Mouse (Mus musculus) monocyte, adult 2 months (primary cell): ENCODE measurements around the gene Orai1.

Experiments used
- DNase-seq, 2 experiments: peaks; one replicate each; pipeline ENCODE4 v3.0.0; 2022; ENCODE audit warnings: low spot score in 2 of 2, low read depth in 1 of 2

The Orai1 gene

GRCm38 (mm10) chr5:123031312-123031711 lies 16.4 kb downstream of the Orai1 start:
- no peak for DNase-seq

DNA sequence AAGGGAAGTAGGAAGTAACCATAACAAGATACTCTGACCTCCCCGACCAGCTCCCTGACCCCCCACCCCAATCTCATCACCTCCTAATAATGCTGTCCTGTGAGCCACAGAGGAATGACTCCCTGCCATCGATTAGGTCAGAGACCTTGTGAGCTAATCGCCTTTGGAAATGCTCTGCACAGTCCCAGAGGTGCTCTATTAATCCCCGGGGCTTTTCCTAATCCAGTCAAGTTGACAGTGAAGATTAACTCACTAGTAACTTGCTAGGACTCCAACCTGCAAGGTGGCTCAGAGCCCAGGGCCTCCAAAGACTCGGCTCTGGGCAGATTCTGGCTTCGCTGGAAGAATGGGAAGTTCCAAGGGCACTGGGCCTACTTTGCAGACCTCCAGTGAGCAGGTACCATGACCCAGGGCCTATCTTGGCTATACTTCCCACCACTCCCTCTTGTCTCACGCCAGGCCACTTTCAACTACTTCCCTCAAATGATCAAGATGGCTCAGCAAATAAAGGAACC lies 18.8 kb downstream of the Orai1 start:
- no peak for DNase-seq

GRCm38 (mm10) chr5:123035089-123035488 lies 20.2 kb downstream of the Orai1 start:
- DNase-seq, result no peak

- no peak for DNase-seq
These were observed 20.7 kb downstream of the Orai1 start for GRCm38 (mm10) chr5:123035564-123035963.

DNA sequence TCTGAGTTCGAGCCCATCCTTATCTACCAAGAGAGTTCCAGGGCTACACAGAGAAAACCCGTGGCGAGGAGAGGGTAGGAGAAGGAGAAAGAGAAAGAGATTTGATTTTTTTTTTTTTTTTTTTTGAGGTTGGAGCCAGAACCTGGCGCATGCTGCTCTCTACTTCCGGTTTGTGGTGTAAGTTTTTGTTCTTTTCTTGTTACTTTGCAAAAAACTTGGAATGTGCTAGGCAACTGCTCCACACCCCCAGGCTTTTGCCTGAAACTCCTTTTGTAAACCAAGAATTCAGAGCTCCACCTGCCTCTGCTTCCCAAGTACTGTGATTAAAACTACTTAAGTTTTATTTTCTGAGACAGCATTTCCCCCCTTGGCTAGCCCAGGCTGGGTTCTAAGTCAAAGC lies 23.2 kb downstream of the Orai1 start:
- no peak for DNase-seq

- DNase-seq, result peak; percentile 54 to 75
These were observed 24.4 kb downstream of the Orai1 start for GRCm38 (mm10) chr5:123039120-123039752.

GRCm38 (mm10) chr5:123040796-123041195 lies 25.9 kb downstream of the Orai1 start:
- DNase-seq, result no peak

GRCm38 (mm10) chr5:123043856-123044255 lies 29.0 kb downstream of the Orai1 start:
- DNase-seq, result no peak

GRCm38 (mm10) chr5:123045561-123046295 lies 30.9 kb downstream of the Orai1 start:
- DNase-seq, result no peak

- DNase-seq, result no peak
These were observed 32.0 kb downstream of the Orai1 start, which contains the start of gene Morn3 for GRCm38 (mm10) chr5:123046916-123047315. Gene Morn3 (minus strand): TSS chr5:123047016.

DNA sequence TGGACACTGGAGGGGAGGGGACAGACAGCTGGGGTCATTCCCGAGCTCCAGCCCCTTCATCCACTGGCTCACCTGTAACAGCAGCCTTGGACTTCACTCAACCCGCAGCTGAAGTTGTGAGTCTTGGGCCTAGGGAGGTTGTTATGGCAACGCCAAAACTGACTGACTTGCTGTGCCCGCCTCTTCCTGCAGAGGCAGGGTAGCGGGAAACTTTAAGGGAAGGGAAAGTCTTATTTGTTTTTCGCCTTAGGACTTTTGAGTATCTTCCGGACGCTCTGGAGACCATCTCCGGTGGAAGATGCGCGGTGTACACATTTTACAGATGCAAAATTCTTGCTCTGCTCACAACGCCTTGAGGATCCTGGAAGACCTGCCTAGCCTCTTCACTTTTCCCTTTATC lies 34.4 kb downstream of the Orai1 start:
- DNase-seq, result no peak

DNA sequence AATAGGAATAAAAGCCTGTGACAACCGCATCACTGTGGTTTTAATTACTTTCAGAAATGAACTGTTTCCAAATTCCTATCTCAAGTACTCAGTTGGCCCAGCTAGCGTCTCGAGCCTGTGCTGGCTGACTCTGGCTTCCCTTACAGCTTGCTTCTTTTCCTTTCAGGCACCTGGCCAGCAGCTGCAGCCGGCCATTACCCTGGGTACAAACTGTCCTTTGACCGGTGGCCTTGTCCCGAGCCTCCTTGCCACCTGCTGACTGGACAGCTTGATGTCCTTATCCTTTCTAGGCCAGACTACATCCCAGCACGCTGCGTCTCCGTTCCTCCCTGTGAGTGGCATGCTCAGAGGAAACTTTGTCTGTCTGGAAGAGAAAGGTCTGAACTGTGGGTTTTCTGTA lies 36.0 kb downstream of the Orai1 start:
- no peak for DNase-seq

DNA sequence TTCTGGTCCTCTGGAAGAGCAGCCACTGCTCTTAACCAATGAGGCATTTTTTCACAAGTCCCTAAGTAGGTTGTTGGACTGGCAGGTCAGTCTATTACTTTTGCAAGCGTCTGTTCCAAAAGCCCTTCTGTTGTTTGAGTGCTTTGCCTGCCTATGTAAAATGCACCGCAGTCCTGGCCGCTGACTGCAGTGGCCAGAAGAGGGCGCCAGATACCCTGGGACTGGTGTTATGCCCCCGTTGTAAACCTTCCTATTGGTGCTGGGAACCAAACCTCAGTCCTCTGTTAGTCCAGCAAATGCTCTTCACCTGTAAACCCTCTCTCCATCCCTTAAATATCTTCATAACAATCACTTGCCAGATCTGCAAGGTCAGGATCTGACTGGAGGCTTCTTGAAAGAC lies 36.9 kb downstream of the Orai1 start:
- no peak for DNase-seq

DNA sequence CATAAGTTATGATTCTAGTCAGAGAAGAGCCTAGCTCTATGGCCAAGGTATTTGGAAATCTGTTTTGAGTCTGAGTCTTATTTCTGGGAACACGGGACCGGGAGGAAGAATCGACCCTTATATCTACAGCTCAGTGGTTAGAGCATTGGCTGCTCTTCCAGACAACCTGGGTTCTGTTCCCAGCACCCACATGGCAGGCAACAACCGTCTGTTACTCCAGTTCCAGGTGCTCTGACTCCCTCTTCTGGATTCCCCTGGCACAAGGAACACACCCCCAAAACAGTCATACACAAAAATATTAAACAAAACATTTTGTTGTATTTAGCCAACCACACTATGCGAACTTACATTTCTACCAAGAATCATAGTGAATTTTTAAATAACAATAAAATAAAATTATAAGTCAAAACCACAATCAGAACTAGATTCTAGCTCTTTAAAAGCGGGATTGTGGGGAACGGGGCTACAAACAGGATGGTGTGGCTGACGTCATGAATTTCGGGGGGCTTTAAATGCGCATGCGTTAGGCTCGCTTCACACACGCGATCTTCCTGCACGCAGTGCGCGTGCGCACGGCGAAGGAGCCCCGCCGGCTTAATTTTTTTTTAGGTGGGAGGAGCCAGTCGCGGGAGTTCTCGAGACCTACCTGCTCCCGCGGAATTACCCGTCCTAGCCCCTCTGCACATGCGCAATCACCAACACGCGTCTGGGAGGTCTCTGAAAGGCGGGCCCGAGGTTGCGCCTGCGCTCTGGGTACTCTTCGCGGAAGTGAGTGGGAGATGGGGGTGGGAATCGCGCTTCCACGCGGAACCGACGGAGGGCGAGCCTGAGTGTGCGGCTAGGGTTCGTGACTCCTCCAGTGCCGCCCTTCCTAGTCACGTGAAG lies 42.7 kb downstream of the Orai1 start:
- DNase-seq, result peak; percentile 97 to 99

DNA sequence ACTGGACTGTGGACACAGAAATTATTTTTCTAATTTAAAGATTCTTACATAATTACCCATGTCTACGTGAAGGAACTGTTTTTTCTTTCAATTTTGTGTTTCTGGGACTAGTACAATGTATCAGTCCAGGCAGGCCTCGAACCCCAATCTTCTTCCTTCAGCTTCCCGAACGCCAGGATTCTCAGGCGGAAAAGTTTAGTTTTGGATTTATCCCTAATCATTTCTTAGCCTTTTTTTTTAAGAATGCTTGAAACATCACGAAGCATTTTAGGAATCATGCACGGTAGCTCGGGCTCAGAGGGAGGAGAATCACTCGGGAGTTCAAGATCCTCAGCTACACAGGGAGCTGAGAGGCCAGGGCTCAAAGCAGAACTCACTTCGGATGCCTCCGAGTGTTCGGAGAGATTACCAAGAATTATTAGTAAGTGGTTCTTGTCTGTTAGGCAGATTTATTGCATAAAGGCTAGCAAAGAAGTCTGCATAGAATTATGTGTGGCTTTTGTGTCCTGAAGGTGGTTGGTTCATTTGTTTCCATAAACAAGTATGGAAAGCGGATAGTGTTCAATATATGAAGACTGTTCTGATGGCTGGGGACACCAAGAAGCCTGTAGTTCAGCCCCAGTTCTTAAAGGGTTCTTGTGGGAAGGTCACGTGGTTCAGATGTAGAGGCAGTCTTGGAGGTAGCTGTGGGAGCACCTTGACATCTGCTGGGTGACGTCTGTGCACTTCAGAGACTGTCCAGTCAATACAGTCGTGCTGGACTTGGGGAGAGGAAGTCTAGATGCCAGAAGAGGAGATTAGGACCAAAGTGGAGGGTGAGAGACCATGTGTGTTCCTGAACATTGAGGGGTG lies 43.6 kb downstream of the Orai1 start:
- DNase-seq, result no peak

GRCm38 (mm10) chr5:123059757-123060520 lies 45.1 kb downstream of the Orai1 start:
- no peak for DNase-seq

DNA sequence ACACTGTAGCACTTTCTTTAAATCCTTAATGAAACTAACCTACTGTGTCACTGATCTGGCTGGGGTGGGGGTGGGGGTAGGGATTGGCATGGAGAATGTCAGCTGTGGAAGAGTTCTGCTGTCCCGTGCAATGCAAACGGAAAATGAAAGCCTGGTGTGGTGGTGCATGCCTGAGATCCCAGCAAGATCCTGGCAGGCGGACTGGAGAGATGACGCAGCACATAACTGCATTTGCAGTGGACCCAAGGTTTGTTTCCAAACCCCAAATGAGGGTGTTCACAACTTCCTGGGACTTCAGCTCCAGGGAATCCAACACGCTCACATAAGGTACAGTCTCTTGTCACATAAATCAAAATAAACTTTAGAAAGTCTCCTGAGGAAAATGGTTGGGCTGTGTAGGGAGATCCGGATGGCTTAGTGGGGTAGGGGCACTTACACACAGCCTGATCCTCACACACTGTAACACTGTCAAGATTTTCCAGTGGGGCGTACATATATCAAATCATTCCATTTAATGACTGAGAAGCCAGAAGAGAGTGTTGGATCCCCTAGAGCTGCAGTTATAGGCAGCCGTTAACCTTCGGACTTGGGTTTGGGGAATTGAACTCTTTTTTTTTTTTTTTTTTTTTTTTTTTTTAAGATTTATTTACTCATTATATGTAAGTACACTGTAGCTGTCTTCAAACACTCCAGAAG lies 46.0 kb downstream of the Orai1 start:
- no peak for DNase-seq

DNA sequence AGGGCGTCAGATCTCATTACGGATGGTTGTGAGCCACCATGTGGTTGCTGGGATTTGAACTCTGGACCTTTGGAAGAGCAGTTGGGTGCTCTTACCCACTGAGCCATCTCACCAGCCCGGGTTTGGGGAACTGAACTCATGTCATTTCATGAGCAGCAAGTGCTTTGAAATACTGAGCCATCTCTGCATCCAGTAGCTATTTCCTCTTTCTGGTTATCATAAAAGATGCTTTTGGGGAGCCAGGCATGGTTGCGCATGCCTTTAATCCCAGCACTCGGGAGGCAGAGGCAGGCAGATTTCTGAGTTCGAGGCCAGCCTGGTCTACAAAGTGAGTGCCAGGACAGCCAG lies 46.5 kb downstream of the Orai1 start:
- peak; percentile 26 to 53 for DNase-seq

- DNase-seq, result no peak
These were observed 48.3 kb downstream of the Orai1 start for GRCm38 (mm10) chr5:123063141-123063540.
